Mouse (Mus musculus) bone marrow, adult 2 months (tissue): Measurements from ENCODE around the gene Nhlrc2.

Source experiments
- CTCF ChIP-seq: fragments of 200-500 bp; IDR thresholded peaks from 2 replicates; pipeline ENCODE4 v1.5.1; 2011; ENCODE audit warnings: low read length, control low read depth; ENCODE audit not compliant: control insufficient read depth, insufficient read depth
- POLR2A ChIP-seq: fragments of 200-500 bp; IDR thresholded peaks from 2 replicates; pipeline ENCODE4 v1.6.1; 2011; ENCODE audit warnings: low read depth, mild to moderate bottlenecking, control low read depth, low read length, borderline replicate concordance; ENCODE audit not compliant: control insufficient read depth

DNA sequence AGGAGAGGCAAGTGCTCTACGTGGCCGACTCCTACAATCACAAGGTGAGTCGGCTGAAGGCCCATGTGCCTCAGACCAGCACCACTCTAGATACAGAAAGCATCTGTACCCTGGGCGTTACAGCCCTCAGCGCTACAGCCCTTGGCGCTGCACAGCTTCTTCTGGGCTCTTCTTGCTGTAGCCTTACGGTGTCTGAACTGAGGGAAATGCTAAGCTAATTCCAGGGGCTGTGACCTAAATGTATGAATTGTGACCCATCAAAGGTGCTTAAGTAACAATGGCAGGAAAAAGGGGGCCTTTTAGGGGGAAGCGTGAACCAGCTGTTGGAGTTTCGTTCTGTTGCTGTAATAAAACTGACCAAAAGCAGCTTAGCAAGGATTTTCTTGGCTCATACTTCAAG, 44.4 kb downstream of the Nhlrc2 start:
- no peak for TF ChIP-seq CTCF
- no peak for TF ChIP-seq POLR2A
